Mouse (Mus musculus) CH12.LX (cell line): ENCODE measurements around the gene Arnt. TPM values are rescaled to one million over a fixed set of nuclear protein-coding genes. Genes with fewer than 3 reads are reported as not detected.

ENCODE experiments used
- DNase-seq: peaks from one replicate; pipeline ENCODE4 v3.0.0-alpha.2; 2013; ENCODE audit errors: extremely low read depth
- H3K27ac ChIP-seq: 2 replicates; pipeline ENCODE4 v1.5.1; 2012; ENCODE audit warnings: low read depth, mild to moderate bottlenecking, control low read depth, moderate library complexity; ENCODE audit not compliant: insufficient read depth
- H3K27me3 ChIP-seq: replicated peaks from 2 replicates; pipeline ENCODE3; 2012; ENCODE audit warnings: inconsistent platforms
- H3K36me3 ChIP-seq, 2 experiments: replicated peaks in 1 of 2; 2 replicates each; pipeline versions ENCODE3 to v1.6.1; 2012; ENCODE audit warnings: inconsistent platforms in 1 of 2, low read length in 1 of 2, mild to moderate bottlenecking in 1 of 2, mixed read lengths in 1 of 2, moderate library complexity in 1 of 2; ENCODE audit not compliant: control insufficient read depth in 1 of 2, insufficient read depth in 1 of 2
- H3K4me1 ChIP-seq, 2 experiments: 2 replicates each; pipeline ENCODE4 v1.6.1; 2012; ENCODE audit warnings: inconsistent platforms in 1 of 2, moderate library complexity in 1 of 2; ENCODE audit not compliant: insufficient read depth in 2 of 2, control insufficient read depth in 1 of 2
- H3K4me2 ChIP-seq: 2 replicates; pipeline ENCODE4 v1.6.1; 2012; ENCODE audit warnings: low read depth, mild to moderate bottlenecking, control low read depth; ENCODE audit not compliant: poor library complexity, insufficient read depth, severe bottlenecking
- H3K4me3 ChIP-seq, 3 experiments: fragments of 150-350 bp in 1 of 3; sonication (generic) in 1 of 3; replicated peaks in 1 of 3; 2 replicates each; pipeline versions ENCODE3 to v1.5.1; 2011 to 2012; ENCODE audit warnings: low read depth in 2 of 3, low read length in 2 of 3, mild to moderate bottlenecking in 2 of 3, moderate library complexity in 2 of 3, control low read depth in 1 of 3, improper control_type of control experiment in 1 of 3, inconsistent platforms in 1 of 3, mixed read lengths in 1 of 3; ENCODE audit not compliant: poor library complexity in 1 of 3
- H3K79me2 ChIP-seq: replicated peaks from 2 replicates; pipeline ENCODE4 v1.6.1; 2012; ENCODE audit warnings: mild to moderate bottlenecking, moderate library complexity; ENCODE audit not compliant: control insufficient read depth, poor library complexity, insufficient read depth, severe bottlenecking; ENCODE audit errors: extremely low read depth
- H3K9ac ChIP-seq: 2 replicates; pipeline ENCODE4 v1.6.1; 2012; ENCODE audit warnings: low read depth, mild to moderate bottlenecking, control low read depth, moderate library complexity; ENCODE audit not compliant: insufficient read depth
- H3K9me3 ChIP-seq: replicated peaks from 2 replicates; pipeline ENCODE3; 2012; ENCODE audit warnings: low read length, inconsistent platforms, mixed read lengths
- CHD1 ChIP-seq: IDR thresholded peaks from 2 replicates; pipeline ENCODE4 v1.6.1; 2012; ENCODE audit warnings: low read depth, low read length, improper control_type of control experiment, inconsistent platforms
- CTCF ChIP-seq, 2 experiments: IDR thresholded peaks in 1 of 2; conservative IDR thresholded peaks in 1 of 2; 2 replicates each; pipeline ENCODE4 v1.5.1; 2011 to 2012; ENCODE audit warnings: low read depth in 2 of 2, low read length in 2 of 2, improper control_type of control experiment in 1 of 2, inconsistent platforms in 1 of 2, mild to moderate bottlenecking in 1 of 2, moderate library complexity in 1 of 2
- E2F4 ChIP-seq: IDR thresholded peaks from 2 replicates; pipeline ENCODE4 v1.6.1; 2011; ENCODE audit warnings: low read depth, low read length, improper control_type of control experiment; ENCODE audit not compliant: insufficient replicate concordance
- ELF1 ChIP-seq: IDR thresholded peaks from 2 replicates; pipeline ENCODE4 v1.6.1; 2014; ENCODE audit warnings: low read depth, mild to moderate bottlenecking, inconsistent platforms, low read length, improper control_type of control experiment
- GABPA ChIP-seq: IDR thresholded peaks from 2 replicates; pipeline ENCODE4 v1.6.1; 2012; ENCODE audit warnings: low read depth, low read length, improper control_type of control experiment, inconsistent platforms; ENCODE audit not compliant: insufficient replicate concordance
- HCFC1 ChIP-seq: IDR thresholded peaks from 2 replicates; pipeline ENCODE4 v1.6.1; 2012; ENCODE audit warnings: low read depth, mild to moderate bottlenecking, inconsistent platforms, low read length, improper control_type of control experiment
- IRF4 ChIP-seq: IDR thresholded peaks from 2 replicates; pipeline ENCODE4 v1.6.1; 2014; ENCODE audit warnings: low read depth, mild to moderate bottlenecking, inconsistent platforms, low read length, improper control_type of control experiment
- JUN ChIP-seq: IDR thresholded peaks from 2 replicates; pipeline ENCODE4 v1.6.1; 2011; ENCODE audit warnings: low read depth, mild to moderate bottlenecking, low read length, improper control_type of control experiment, moderate library complexity; ENCODE audit not compliant: insufficient read depth
- KAT2A ChIP-seq: IDR thresholded peaks from 2 replicates; pipeline ENCODE4 v1.6.1; 2012; ENCODE audit warnings: low read length, improper control_type of control experiment, inconsistent platforms; ENCODE audit not compliant: insufficient replicate concordance
- MAFK ChIP-seq: IDR thresholded peaks from 2 replicates; pipeline ENCODE4 v1.6.1; 2011; ENCODE audit warnings: low read length, improper control_type of control experiment; ENCODE audit not compliant: insufficient replicate concordance
- MAZ ChIP-seq: IDR thresholded peaks from 2 replicates; pipeline ENCODE4 v1.6.1; 2012; ENCODE audit warnings: low read depth, mild to moderate bottlenecking, inconsistent platforms, low read length, improper control_type of control experiment, moderate library complexity
- MEF2A ChIP-seq: IDR thresholded peaks from 2 replicates; pipeline ENCODE4 v1.6.1; 2014; ENCODE audit warnings: low read depth, mild to moderate bottlenecking, inconsistent platforms, low read length, improper control_type of control experiment, borderline replicate concordance
- MYC ChIP-seq: IDR thresholded peaks from 2 replicates; pipeline ENCODE4 v1.6.1; 2011; ENCODE audit warnings: low read depth, mild to moderate bottlenecking, improper control_type of control experiment, low read length
- PAX5 ChIP-seq: IDR thresholded peaks from 2 replicates; pipeline ENCODE4 v1.6.1; 2012; ENCODE audit warnings: low read length, inconsistent platforms, mixed read lengths
- POLR2A ChIP-seq: IDR thresholded peaks from 2 replicates; pipeline ENCODE4 v1.6.1; 2011; ENCODE audit warnings: low read depth, mild to moderate bottlenecking, improper control_type of control experiment, low read length
- SIN3A ChIP-seq: IDR thresholded peaks from 2 replicates; pipeline ENCODE4 v1.6.1; 2012; ENCODE audit warnings: low read length, improper control_type of control experiment, inconsistent platforms
- TBP ChIP-seq: conservative IDR thresholded peaks from 2 replicates; pipeline ENCODE4 v1.6.1; 2011; ENCODE audit warnings: low read depth, low read length, improper control_type of control experiment
- USF1 ChIP-seq: IDR thresholded peaks from 2 replicates; pipeline ENCODE4 v1.6.1; 2014; ENCODE audit warnings: low read depth, mild to moderate bottlenecking, inconsistent platforms, low read length, improper control_type of control experiment
- ZC3H11A ChIP-seq: IDR thresholded peaks from 2 replicates; pipeline ENCODE4 v1.6.1; 2012; ENCODE audit warnings: low read depth, mild to moderate bottlenecking, inconsistent platforms, low read length, improper control_type of control experiment
- ZKSCAN1 ChIP-seq: IDR thresholded peaks from 2 replicates; pipeline ENCODE4 v1.6.1; 2012; ENCODE audit warnings: low read depth, inconsistent platforms, low read length, improper control_type of control experiment, borderline replicate concordance
- dilution Hi-C: fragments of 300-500 bp; cut with MboI; formaldehyde crosslinking; loops from 2 replicates; pipeline ENCODE4 v1.14.3; 2020; ENCODE audit warnings: low sequenced_read_pairs; ENCODE audit not compliant: extremely low pct_unique_long_range_greater_than_20kb, extremely low pct_ligation_motif_present
- in situ Hi-C: fragments of 300-500 bp; cut with MboI; formaldehyde crosslinking; loops from 3 replicates; pipeline ENCODE4 v1.14.3; 2019; ENCODE audit warnings: low sequenced_read_pairs, low pct_ligation_motif_present, low pct_unique_long_range_greater_than_20kb, mixed read lengths
- polyA plus RNA-seq: library from polyadenylated mRNA; unstranded; fragments of >175 nt; gene quantifications from 2 replicates; pipeline ENCODE4 v1.2.1, GENCODE M21; 2012; ENCODE audit warnings: low read depth; ENCODE audit not compliant: insufficient read length
- total RNA-seq, 2 experiments: library from RNA; depleted of rRNA; stranded (reverse); fragments of 300-350 nt in 1 of 2; fragments of >200 nt in 1 of 2; gene quantifications; 2 replicates each; pipeline ENCODE4 v1.2.3; 2012 to 2014

Arnt gene
- total and polyA plus RNA-seq, 3 experiments = 12.4 to 27.7 (median 13.2) TPM

DNA sequence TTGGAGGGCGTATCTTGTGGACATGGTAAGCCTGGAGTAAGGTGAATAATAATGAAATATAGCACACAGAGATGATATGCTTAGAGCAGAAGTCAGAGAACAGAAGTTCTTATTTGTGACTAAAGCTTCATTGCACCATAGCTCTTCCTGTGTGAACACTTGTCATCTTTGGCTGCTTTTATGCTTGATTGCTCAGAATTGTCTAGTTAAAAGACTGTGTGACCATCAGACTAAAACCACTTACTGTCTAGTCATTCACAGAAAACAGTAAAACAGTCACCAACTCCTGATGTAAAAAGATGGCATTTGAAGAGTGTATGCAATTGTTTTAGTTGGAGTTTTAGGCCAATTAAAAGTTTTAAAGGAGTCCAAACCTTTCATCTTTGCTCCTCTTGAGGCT, 44.8 kb downstream of the Arnt start:
- Histone ChIP-seq H3K36me3 (peaks cover 41 to 84% of the 10 kb centered on the region in 2 experiments), H3K4me2 (no peak overlapping the region), H3K9ac (no peak overlapping the region), H3K9me3 (no peaks in the 10 kb centered on the region), H3K79me2 (no peaks in the 10 kb centered on the region), H3K4me1 (no peaks in the 10 kb centered on the region), H3K4me3 (no peak overlapping the region), H3K27ac (no peak overlapping the region), H3K27me3 (no peaks in the 10 kb centered on the region)
- TF ChIP-seq HCFC1 = no peak
- no peak for TF ChIP-seq SIN3A
- no peak for TF ChIP-seq CHD1
- TF ChIP-seq IRF4 = no peak
- TF ChIP-seq GABPA = no peak
- TF ChIP-seq PAX5 = no peak
- no peak for TF ChIP-seq USF1
- no peak for TF ChIP-seq ZKSCAN1
- no peak for TF ChIP-seq ELF1
- no peak for TF ChIP-seq CTCF (conservative IDR thresholded peaks at IDR 0.05 in 1 of 2, IDR thresholded peaks at IDR 0.05 in 1 of 2; ENCODE audit: low read depth in 2 of 2, low read length in 2 of 2)
- no peak for TF ChIP-seq E2F4
- TF ChIP-seq ZC3H11A = no peak
- no peak for TF ChIP-seq TBP
- no peak for TF ChIP-seq MEF2A
- no peak for TF ChIP-seq MAFK
- in situ Hi-C loops = no loop called here
- dilution Hi-C loops = no loop called here
- DNase-seq = no peak

DNA sequence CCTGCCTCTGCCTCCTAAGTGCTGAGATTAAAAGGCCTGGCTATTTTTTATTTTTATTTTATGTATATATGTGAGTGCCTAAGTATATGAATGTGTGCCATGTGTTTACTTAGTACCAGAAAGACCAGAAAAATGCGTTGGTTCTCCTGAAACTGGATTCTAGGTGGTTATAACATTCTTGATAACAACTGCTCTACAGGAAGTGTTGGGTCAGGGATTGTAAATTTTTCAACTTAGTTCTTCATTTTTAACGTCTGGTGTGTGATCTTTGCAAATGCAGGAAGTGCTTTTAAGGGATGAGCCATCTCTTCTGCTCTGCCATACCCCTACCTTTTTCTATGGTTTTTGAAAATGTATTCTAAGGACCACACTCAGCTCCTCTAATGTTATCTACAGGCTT, 52.2 kb downstream of the Arnt start:
- Histone ChIP-seq H3K4me3 (no peak overlapping the region), H3K4me1 (peaks cover 5 to 7% of the 10 kb centered on the region in 2 experiments; a peak in 3 of 4 replicates), H3K9ac (no peak overlapping the region), H3K9me3 (no peaks in the 10 kb centered on the region), H3K4me2 (no peak overlapping the region), H3K36me3 (peaks cover 31 to 73% of the 10 kb centered on the region in 2 experiments), H3K27ac (no peak overlapping the region), H3K79me2 (no peaks in the 10 kb centered on the region), H3K27me3 (no peaks in the 10 kb centered on the region)
- TF ChIP-seq KAT2A (no peak), MYC (no peak), JUN (no peak), USF1 (no peak), PAX5 (no peak), POLR2A (no peak), TBP (no peak), MAZ (no peak)
- no peak for DNase-seq
- in situ Hi-C loops (no loop called here), dilution Hi-C loops (no loop called here)
